Mouse (Mus musculus) forebrain, embryonic 14.5 days (tissue): Measurements from ENCODE around the gene Iqsec1. TPM values are rescaled to one million over a fixed set of nuclear protein-coding genes. Genes with fewer than 3 reads are reported as not detected.
"Not testable (repeated sequence)": the region's sequence is repeated elsewhere in the genome, so short reads cannot be mapped to it uniquely, and the experiment has no call there.

Source experiments
- ATAC-seq: fragments of 200-750 bp; cut with Nextera tagmentation; 2 replicates; pipeline ENCODE4 v1.8.0; 2017; ENCODE audit warnings: mild to moderate bottlenecking, moderate library complexity
- DNase-seq: peaks from one replicate; pipeline ENCODE4 v3.0.0-alpha.2; 2015; ENCODE audit warnings: low spot score
- H3K27ac ChIP-seq: fragments of 300-500 bp; sonication (generic); 2 replicates; pipeline ENCODE4 v1.5.1; 2014; ENCODE audit warnings: low read depth, mild to moderate bottlenecking, control low read depth, low read length, moderate library complexity
- H3K27me3 ChIP-seq: fragments of 300-500 bp; sonication (generic); replicated peaks from 2 replicates; pipeline ENCODE4 v1.6.1; 2014; ENCODE audit warnings: low read length, control low read depth, mixed read lengths; ENCODE audit not compliant: control insufficient read depth, insufficient read depth
- H3K36me3 ChIP-seq: fragments of 300-500 bp; sonication (generic); 2 replicates; pipeline ENCODE4 v1.6.1; 2014; ENCODE audit warnings: low read length, control low read depth; ENCODE audit not compliant: control insufficient read depth, insufficient read depth
- H3K4me1 ChIP-seq: fragments of 300-500 bp; sonication (generic); 2 replicates; pipeline ENCODE4 v1.6.1; 2014; ENCODE audit warnings: antibody characterized with exemption, low read length, control low read depth; ENCODE audit not compliant: control insufficient read depth, insufficient read depth
- H3K4me2 ChIP-seq: fragments of 300-500 bp; sonication (generic); 2 replicates; pipeline ENCODE4 v1.6.1; 2014; ENCODE audit warnings: mild to moderate bottlenecking, control low read depth, low read length
- H3K4me3 ChIP-seq: fragments of 300-500 bp; sonication (generic); 2 replicates; pipeline ENCODE4 v1.5.1; 2014; ENCODE audit warnings: low read depth, low read length, control low read depth
- H3K9ac ChIP-seq: fragments of 300-500 bp; sonication (generic); 2 replicates; pipeline ENCODE4 v1.6.1; 2014; ENCODE audit warnings: mild to moderate bottlenecking, low read length, control low read depth, moderate library complexity
- H3K9me3 ChIP-seq: fragments of 300-500 bp; sonication (generic); replicated peaks from 2 replicates; pipeline ENCODE4 v1.6.1; 2016; ENCODE audit warnings: low read length, control low read depth, mixed read lengths; ENCODE audit not compliant: control insufficient read depth
- WGBS: fragments of 180-500 bp; shearing (Covaris S2); extraction: QIAGEN DNeasy Blood & Tissue Kit; methylation state at CpG from one replicate; pipeline ENCODE4 v1.1.7; 2014; 5-methylcytosine and 5-hydroxymethylcytosine counted together
- polyA plus RNA-seq: library from polyadenylated mRNA; unstranded; fragments of >200 nt; fragmentation: Nextera tagmentation; extraction: Ambion mirVana; gene quantifications from 2 replicates; pipeline ENCODE4 v1.2.1, GENCODE M21; 2014

Gene Iqsec1
- polyA plus RNA-seq, 1 experiment from 2014 or later, result 15.0 TPM

- ATAC-seq, result no peak
- no peaks in the 10 kb centered on the region for H3K9me3 ChIP-seq
- H3K4me2 ChIP-seq, result no peak overlapping the region
- no peak overlapping the region for H3K27ac ChIP-seq
- no peaks in the 10 kb centered on the region for H3K27me3 ChIP-seq
- no peak for DNase-seq
- peaks cover 72% of the 10 kb centered on the region for H3K36me3 ChIP-seq
- no peak overlapping the region for H3K9ac ChIP-seq
- 88% methylated on average over 11 of the region's 11 CpGs for WGBS
- H3K4me3 ChIP-seq, result no peak overlapping the region
- no peaks in the 10 kb centered on the region for H3K4me1 ChIP-seq
Observed at GRCm38 (mm10) chr6:90663736-90664135, 324.7 kb downstream of the Iqsec1 start.

- Histone ChIP-seq H3K4me1 (no peaks in the 10 kb centered on the region), H3K9me3 (no peaks in the 10 kb centered on the region), H3K36me3 (peaks cover 56% of the 10 kb centered on the region), H3K4me3 (no peak overlapping the region), H3K9ac (no peak overlapping the region), H3K27me3 (no peaks in the 10 kb centered on the region), H3K27ac (no peak overlapping the region), H3K4me2 (no peak overlapping the region)
- DNase-seq, result no peak
- WGBS, result 99% methylated on average over 5 of the region's 5 CpGs
- no peak for ATAC-seq
Observed at GRCm38 (mm10) chr6:90662148-90662547, 326.3 kb downstream of the Iqsec1 start.

GRCm38 (mm10) chr6:90661029-90661399, 327.5 kb downstream of the Iqsec1 start:
- H3K9me3 ChIP-seq, result no peaks in the 10 kb centered on the region
- no peak overlapping the region for H3K4me3 ChIP-seq
- peaks cover 46% of the 10 kb centered on the region for H3K36me3 ChIP-seq
- WGBS, result 91% methylated on average over 11 of the region's 11 CpGs
- H3K4me1 ChIP-seq, result no peaks in the 10 kb centered on the region
- no peak overlapping the region for H3K9ac ChIP-seq
- H3K27ac ChIP-seq, result no peak overlapping the region
- DNase-seq (no peak), ATAC-seq (no peak)
- no peak overlapping the region for H3K4me2 ChIP-seq
- H3K27me3 ChIP-seq, result no peaks in the 10 kb centered on the region

- WGBS, result 91% methylated on average over 20 of the region's 20 CpGs
- Histone ChIP-seq H3K9ac (no peak overlapping the region), H3K27ac (no peak overlapping the region), H3K4me1 (no peaks in the 10 kb centered on the region), H3K27me3 (no peaks in the 10 kb centered on the region), H3K4me3 (no peak overlapping the region), H3K4me2 (no peak overlapping the region), H3K36me3 (peaks cover 41% of the 10 kb centered on the region), H3K9me3 (no peaks in the 10 kb centered on the region)
- DNase-seq, result no peak
- no peak for ATAC-seq
Observed at GRCm38 (mm10) chr6:90660398-90661028, 328.0 kb downstream of the Iqsec1 start.

GRCm38 (mm10) chr6:90659913-90660312, 328.6 kb downstream of the Iqsec1 start:
- Histone ChIP-seq H3K4me3 (no peak overlapping the region), H3K4me1 (no peaks in the 10 kb centered on the region), H3K9ac (no peak overlapping the region), H3K27me3 (no peaks in the 10 kb centered on the region), H3K36me3 (peaks cover 35% of the 10 kb centered on the region), H3K27ac (no peak overlapping the region), H3K9me3 (no peaks in the 10 kb centered on the region), H3K4me2 (no peak overlapping the region)
- 84% methylated on average over 2 of the region's 2 CpGs for WGBS
- ATAC-seq, result no peak
- DNase-seq, result no peak

GRCm38 (mm10) chr6:90656344-90656850, 332.1 kb downstream of the Iqsec1 start:
- 66% methylated on average over 2 of the region's 2 CpGs for WGBS
- not testable (repeated sequence) for H3K9ac ChIP-seq, H3K4me3 ChIP-seq, H3K27me3 ChIP-seq, H3K9me3 ChIP-seq, H3K4me1 ChIP-seq, H3K36me3 ChIP-seq, ATAC-seq, H3K27ac ChIP-seq, DNase-seq, H3K4me2 ChIP-seq

- no peak overlapping the region for H3K9ac ChIP-seq
- no peak overlapping the region for H3K4me2 ChIP-seq
- no peaks in the 10 kb centered on the region for H3K4me1 ChIP-seq
- H3K9me3 ChIP-seq, result no peaks in the 10 kb centered on the region
- DNase-seq (peak; percentile 44), ATAC-seq (peak; percentile 48; the same call in 1 of the 2 replicates)
- no peaks in the 10 kb centered on the region for H3K36me3 ChIP-seq
- no peak overlapping the region for H3K27ac ChIP-seq
- 59% methylated on average over 2 of the region's 2 CpGs for WGBS
- no peak overlapping the region for H3K4me3 ChIP-seq
- no peaks in the 10 kb centered on the region for H3K27me3 ChIP-seq
Observed at GRCm38 (mm10) chr6:90653736-90654135, 334.7 kb downstream of the Iqsec1 start.

- H3K27me3 ChIP-seq, result no peaks in the 10 kb centered on the region
- H3K36me3 ChIP-seq, result no peaks in the 10 kb centered on the region
- H3K9me3 ChIP-seq, result no peaks in the 10 kb centered on the region
- DNase-seq (no peak), ATAC-seq (no peak)
- H3K27ac ChIP-seq, result no peak overlapping the region
- WGBS, result 65% methylated on average over 1 of the region's 1 CpGs
- no peak overlapping the region for H3K4me3 ChIP-seq
- H3K4me2 ChIP-seq, result no peak overlapping the region
- no peak overlapping the region for H3K9ac ChIP-seq
- no peaks in the 10 kb centered on the region for H3K4me1 ChIP-seq
Observed at GRCm38 (mm10) chr6:90650634-90651033, 337.9 kb downstream of the Iqsec1 start.

- ATAC-seq, result no peak
- DNase-seq, result no peak
- no peak overlapping the region for H3K27ac ChIP-seq
- no peaks in the 10 kb centered on the region; the same call in 1 of the 2 replicates for H3K4me1 ChIP-seq
- H3K4me3 ChIP-seq, result no peak overlapping the region
- WGBS, result 75% methylated on average over 4 of the region's 4 CpGs
- H3K36me3 ChIP-seq, result no peaks in the 10 kb centered on the region
- H3K9me3 ChIP-seq, result no peaks in the 10 kb centered on the region
- no peaks in the 10 kb centered on the region for H3K27me3 ChIP-seq
- no peak overlapping the region for H3K9ac ChIP-seq
- no peak overlapping the region for H3K4me2 ChIP-seq
Observed at GRCm38 (mm10) chr6:90649279-90649678, 339.2 kb downstream of the Iqsec1 start.
